Mouse (Mus musculus) forebrain, embryonic 15.5 days (tissue): ENCODE data around the gene Wdr59. TPM values are rescaled to one million over a fixed set of nuclear protein-coding genes. Genes with fewer than 3 reads are reported as not detected.

Experiments
- ATAC-seq: fragments of 200-750 bp; cut with Nextera tagmentation; replicated peaks from 2 replicates; pipeline ENCODE4 v1.8.0; 2017; ENCODE audit warnings: mild to moderate bottlenecking, moderate TSS enrichment, moderate library complexity
- H3K27ac ChIP-seq: fragments of 300-500 bp; sonication (generic); replicated peaks from 2 replicates; pipeline ENCODE4 v1.5.1; 2015; ENCODE audit warnings: mild to moderate bottlenecking, inconsistent platforms
- H3K27me3 ChIP-seq: fragments of 300-500 bp; sonication (generic); 2 replicates; pipeline ENCODE4 v1.6.1; 2015; ENCODE audit warnings: inconsistent platforms
- H3K36me3 ChIP-seq: fragments of 300-500 bp; sonication (generic); 2 replicates; pipeline ENCODE4 v1.6.1; 2015; ENCODE audit warnings: mild to moderate bottlenecking, inconsistent platforms
- H3K4me1 ChIP-seq: fragments of 300-500 bp; sonication (generic); 2 replicates; pipeline ENCODE4 v1.6.1; 2015; ENCODE audit warnings: inconsistent platforms
- H3K4me2 ChIP-seq: fragments of 300-500 bp; sonication (generic); replicated peaks from 2 replicates; pipeline ENCODE4 v1.6.1; 2015; ENCODE audit warnings: mild to moderate bottlenecking, inconsistent platforms
- H3K4me3 ChIP-seq: fragments of 300-500 bp; sonication (generic); 2 replicates; pipeline ENCODE4 v1.5.1; 2015; ENCODE audit warnings: mild to moderate bottlenecking, inconsistent platforms
- H3K9ac ChIP-seq: fragments of 300-500 bp; sonication (generic); replicated peaks from 2 replicates; pipeline ENCODE4 v1.6.1; 2015; ENCODE audit warnings: mild to moderate bottlenecking, inconsistent platforms
- H3K9me3 ChIP-seq: fragments of 300-500 bp; sonication (generic); 2 replicates; pipeline ENCODE4 v1.6.1; 2016; ENCODE audit warnings: inconsistent platforms
- WGBS: fragments of 180-500 bp; shearing (Covaris S2); methylation state at CpG from one replicate; pipeline ENCODE4 v1.1.7; 2015; ENCODE audit warnings: mixed read lengths; 5-methylcytosine and 5-hydroxymethylcytosine counted together
- polyA plus RNA-seq: library from polyadenylated mRNA; unstranded; fragments of >200 nt; fragmentation: Nextera tagmentation; extraction: Ambion mirVana; gene quantifications from 2 replicates; pipeline ENCODE4 v1.2.1, GENCODE M21; 2015

Wdr59 gene
- polyA plus RNA-seq, 1 experiment from 2014 or later = 8.6 TPM

GRCm38 (mm10) chr8:111471526-111472081 lies 50.3 kb downstream of the Wdr59 start:
- H3K27ac ChIP-seq = peak overlapping the region; percentile 13; the same call in 1 of the 2 replicates
- H3K9ac ChIP-seq = no peak overlapping the region
- no peaks in the 10 kb centered on the region for H3K9me3 ChIP-seq
- no peak overlapping the region for H3K4me3 ChIP-seq
- H3K36me3 ChIP-seq = no peaks in the 10 kb centered on the region; the same call in 1 of the 2 replicates
- no peaks in the 10 kb centered on the region for H3K27me3 ChIP-seq
- no peak overlapping the region for H3K4me2 ChIP-seq
- 25% methylated on average over 12 of the region's 12 CpGs for WGBS
- ATAC-seq = 0 out of 2 replicates have a peak, but pooled peaks have one; percentile 21
- H3K4me1 ChIP-seq = peaks cover 42% of the 10 kb centered on the region

GRCm38 (mm10) chr8:111469013-111469412 lies 52.9 kb downstream of the Wdr59 start:
- 15% methylated on average over 6 of the region's 6 CpGs for WGBS
- Histone ChIP-seq H3K27me3 (no peaks in the 10 kb centered on the region), H3K9ac (no peak overlapping the region), H3K36me3 (no peaks in the 10 kb centered on the region), H3K4me3 (no peak overlapping the region), H3K27ac (peak overlapping the region; percentile 71), H3K9me3 (no peaks in the 10 kb centered on the region), H3K4me2 (no peak overlapping the region), H3K4me1 (peaks cover 42% of the 10 kb centered on the region)
- peak; percentile 76 for ATAC-seq

GRCm38 (mm10) chr8:111465341-111465740 lies 56.6 kb downstream of the Wdr59 start:
- H3K9ac ChIP-seq = no peak overlapping the region
- no peak for ATAC-seq
- 0 out of 2 replicates have a peak, but pooled peaks cover 3% of the 10 kb centered on the region for H3K36me3 ChIP-seq
- H3K4me2 ChIP-seq = no peak overlapping the region
- WGBS = 91% methylated on average over 1 of the region's 1 CpGs
- no peak overlapping the region for H3K4me3 ChIP-seq
- H3K9me3 ChIP-seq = no peaks in the 10 kb centered on the region
- H3K27me3 ChIP-seq = no peaks in the 10 kb centered on the region
- peaks cover 27% of the 10 kb centered on the region for H3K4me1 ChIP-seq
- no peak overlapping the region for H3K27ac ChIP-seq

DNA sequence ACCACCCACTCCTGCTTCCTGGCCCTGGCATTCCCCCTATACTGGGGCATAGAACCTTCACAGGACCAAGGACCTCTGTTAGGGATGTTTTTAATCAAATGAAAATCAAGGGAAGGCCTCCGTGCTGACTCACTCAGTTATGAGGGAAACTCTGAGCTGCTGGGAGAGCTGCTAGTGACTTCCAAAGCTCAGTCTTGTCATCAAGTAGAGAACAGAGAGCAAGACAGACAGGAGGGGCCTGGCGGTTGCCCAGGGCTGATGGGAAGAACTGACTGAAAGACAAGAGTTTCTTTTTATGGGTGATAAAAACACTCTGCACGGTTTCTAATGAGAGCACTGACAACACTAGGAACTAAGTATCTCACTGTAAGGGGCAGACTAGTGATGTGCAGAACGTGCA lies 57.4 kb downstream of the Wdr59 start:
- H3K27me3 ChIP-seq = no peaks in the 10 kb centered on the region
- no peak for ATAC-seq
- H3K36me3 ChIP-seq = 0 out of 2 replicates have a peak, but pooled peaks cover 3% of the 10 kb centered on the region
- H3K4me2 ChIP-seq = no peak overlapping the region
- H3K9me3 ChIP-seq = no peaks in the 10 kb centered on the region
- no peak overlapping the region for H3K4me3 ChIP-seq
- no peak overlapping the region for H3K9ac ChIP-seq
- H3K4me1 ChIP-seq = peaks cover 20% of the 10 kb centered on the region
- WGBS = 81% methylated on average over 4 of the region's 4 CpGs
- H3K27ac ChIP-seq = no peak overlapping the region

GRCm38 (mm10) chr8:111449671-111450070 lies 72.2 kb downstream of the Wdr59 start:
- Histone ChIP-seq H3K4me2 (no peak overlapping the region), H3K36me3 (peaks cover 12% of the 10 kb centered on the region; the same call in 1 of the 2 replicates)
- WGBS = 83% methylated on average over 4 of the region's 4 CpGs

GRCm38 (mm10) chr8:111445960-111446660 lies 75.8 kb downstream of the Wdr59 start:
- no peak overlapping the region for H3K9ac ChIP-seq
- ATAC-seq = no peak
- H3K4me2 ChIP-seq = no peak overlapping the region
- no peaks in the 10 kb centered on the region for H3K9me3 ChIP-seq
- H3K4me3 ChIP-seq = no peak overlapping the region
- 70% methylated on average over 4 of the region's 4 CpGs for WGBS
- H3K27ac ChIP-seq = no peak overlapping the region
- no peaks in the 10 kb centered on the region for H3K4me1 ChIP-seq
- peaks cover 12% of the 10 kb centered on the region; the same call in 1 of the 2 replicates for H3K36me3 ChIP-seq
- no peaks in the 10 kb centered on the region for H3K27me3 ChIP-seq

More at GRCm38 (mm10) chr8:111449671-111450070, 72.2 kb downstream of the Wdr59 start:
- no peaks in the 10 kb centered on the region for H3K4me1 ChIP-seq
- H3K4me3 ChIP-seq = no peak overlapping the region
- no peak overlapping the region for H3K27ac ChIP-seq
- no peaks in the 10 kb centered on the region for H3K9me3 ChIP-seq
- no peak overlapping the region for H3K9ac ChIP-seq
- ATAC-seq = no peak
- no peaks in the 10 kb centered on the region for H3K27me3 ChIP-seq

- 92% methylated on average over 18 of the region's 18 CpGs for WGBS
- Histone ChIP-seq H3K36me3 (peaks cover 9% of the 10 kb centered on the region; the same call in 1 of the 2 replicates), H3K4me2 (no peak overlapping the region), H3K4me3 (no peak overlapping the region), H3K4me1 (no peaks in the 10 kb centered on the region), H3K27me3 (no peaks in the 10 kb centered on the region), H3K27ac (no peak overlapping the region), H3K9ac (no peak overlapping the region), H3K9me3 (no peaks in the 10 kb centered on the region)
- no peak for ATAC-seq
These were observed 76.3 kb downstream of the Wdr59 start for GRCm38 (mm10) chr8:111445558-111445957.

GRCm38 (mm10) chr8:111444245-111444644 lies 77.6 kb downstream of the Wdr59 start:
- H3K27ac ChIP-seq = no peak overlapping the region
- no peak for ATAC-seq
- H3K9ac ChIP-seq = no peak overlapping the region
- H3K9me3 ChIP-seq = no peaks in the 10 kb centered on the region
- no peak overlapping the region for H3K4me2 ChIP-seq
- no peaks in the 10 kb centered on the region for H3K4me1 ChIP-seq
- WGBS = 84% methylated on average over 4 of the region's 4 CpGs
- H3K27me3 ChIP-seq = no peaks in the 10 kb centered on the region
- no peak overlapping the region for H3K4me3 ChIP-seq
- H3K36me3 ChIP-seq = peaks cover 8% of the 10 kb centered on the region; the same call in 1 of the 2 replicates

GRCm38 (mm10) chr8:111439189-111439588 lies 82.7 kb downstream of the Wdr59 start:
- no peak overlapping the region for H3K9ac ChIP-seq
- H3K4me1 ChIP-seq = no peaks in the 10 kb centered on the region
- 22% methylated on average over 9 of the region's 9 CpGs for WGBS
- H3K27ac ChIP-seq = no peak overlapping the region
- ATAC-seq = no peak
- H3K36me3 ChIP-seq = no peaks in the 10 kb centered on the region
- no peak overlapping the region for H3K4me3 ChIP-seq
- no peaks in the 10 kb centered on the region for H3K27me3 ChIP-seq
- H3K9me3 ChIP-seq = no peaks in the 10 kb centered on the region
- H3K4me2 ChIP-seq = no peak overlapping the region

DNA sequence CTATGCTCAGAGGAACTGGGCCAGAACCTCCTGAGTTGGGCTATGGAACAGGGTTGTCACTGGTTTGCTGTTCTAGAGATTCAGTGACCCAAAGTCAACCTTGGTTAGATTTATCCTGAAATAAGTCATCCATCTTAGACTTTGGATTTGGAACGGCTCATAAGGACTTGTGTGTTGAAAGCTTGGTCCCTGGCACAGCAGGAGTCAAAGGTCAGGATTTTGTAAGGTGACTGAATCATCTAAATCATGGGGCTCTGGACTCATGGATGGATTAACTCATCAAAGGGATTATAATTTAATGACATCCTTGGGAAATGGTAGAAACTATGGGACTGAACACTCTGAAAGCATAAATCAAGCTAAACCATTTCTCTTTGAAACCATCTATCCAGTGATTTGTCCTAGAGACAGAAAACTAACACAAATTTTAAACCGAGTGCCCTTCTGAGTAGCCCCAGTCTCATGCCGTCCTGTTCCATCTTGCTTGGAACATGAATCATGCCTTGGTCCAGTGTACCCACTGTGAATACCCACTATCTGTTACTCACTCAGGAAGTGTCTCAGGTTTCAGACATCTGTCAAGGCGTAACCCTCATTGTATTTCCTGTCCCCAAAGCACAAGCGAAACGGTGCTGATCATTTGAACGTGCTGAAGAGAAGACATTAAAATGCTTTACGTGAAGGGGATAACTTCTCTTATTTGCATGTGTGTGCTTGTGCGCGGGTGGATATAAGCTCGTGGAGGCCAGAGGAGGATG lies 86.6 kb downstream of the Wdr59 start:
- no peak overlapping the region for H3K27ac ChIP-seq
- WGBS = 80% methylated on average over 11 of the region's 11 CpGs
- H3K9me3 ChIP-seq = no peaks in the 10 kb centered on the region
- no peaks in the 10 kb centered on the region for H3K4me1 ChIP-seq
- H3K27me3 ChIP-seq = no peaks in the 10 kb centered on the region
- H3K4me3 ChIP-seq = no peak overlapping the region
- H3K4me2 ChIP-seq = no peak overlapping the region
- ATAC-seq = no peak
- no peaks in the 10 kb centered on the region for H3K36me3 ChIP-seq
- no peak overlapping the region for H3K9ac ChIP-seq

DNA sequence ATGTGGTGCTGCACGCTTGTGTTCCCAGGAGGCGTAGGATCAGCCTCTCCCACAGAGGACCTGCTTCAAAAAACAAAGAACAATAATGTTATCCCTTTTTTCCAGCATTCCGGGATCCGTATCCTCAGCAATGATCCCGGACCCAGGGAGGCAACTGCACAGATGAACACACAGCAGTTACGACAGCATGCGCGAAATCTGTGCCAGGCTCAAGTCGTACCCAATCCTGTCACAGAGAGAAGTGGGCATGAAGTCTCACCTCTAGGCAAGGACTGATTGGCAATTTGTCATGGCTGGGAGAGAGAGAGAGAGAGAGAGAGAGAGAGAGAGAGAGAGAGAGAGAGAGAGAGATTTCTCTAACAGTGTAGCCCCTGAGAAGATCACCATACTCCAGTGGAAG lies 97.2 kb downstream of the Wdr59 start:
- H3K27me3 ChIP-seq = no peaks in the 10 kb centered on the region
- WGBS = 79% methylated on average over 9 of the region's 9 CpGs

DNA sequence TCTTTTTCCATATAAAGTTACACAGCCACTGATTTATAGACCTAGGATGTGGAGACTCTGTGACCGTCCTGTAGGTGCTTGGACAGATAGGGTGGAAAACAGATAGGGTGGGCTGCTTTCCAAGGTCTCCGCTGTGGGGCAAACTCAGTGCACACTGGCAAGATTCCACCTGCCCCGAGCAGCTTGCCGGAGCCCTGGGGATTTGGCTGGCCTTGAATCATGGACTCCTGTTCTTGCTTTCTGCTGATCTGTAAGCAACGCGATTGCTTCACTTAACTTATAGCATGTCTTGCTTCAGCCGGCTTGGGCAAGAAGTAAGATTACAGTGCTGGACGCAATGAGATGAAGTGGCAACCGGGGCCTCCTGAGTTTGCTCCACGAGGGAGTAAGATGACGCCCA lies 97.7 kb downstream of the Wdr59 start:
- Histone ChIP-seq H3K9me3 (no peaks in the 10 kb centered on the region), H3K4me3 (no peak overlapping the region), H3K27me3 (no peaks in the 10 kb centered on the region), H3K36me3 (no peaks in the 10 kb centered on the region), H3K4me2 (no peak overlapping the region), H3K9ac (no peak overlapping the region), H3K4me1 (no peaks in the 10 kb centered on the region), H3K27ac (no peak overlapping the region)
- ATAC-seq = no peak
- WGBS = 83% methylated on average over 11 of the region's 11 CpGs

More for the DNA sequence above, 97.2 kb downstream of the Wdr59 start:
- no peaks in the 10 kb centered on the region for H3K4me1 ChIP-seq
- no peak overlapping the region for H3K4me2 ChIP-seq
- H3K9me3 ChIP-seq = no peaks in the 10 kb centered on the region
- no peak overlapping the region for H3K4me3 ChIP-seq
- no peak overlapping the region for H3K9ac ChIP-seq
- no peak for ATAC-seq
- no peak overlapping the region for H3K27ac ChIP-seq
- H3K36me3 ChIP-seq = no peaks in the 10 kb centered on the region
